Mouse (Mus musculus): ENCODE measurements around the gene Magi1. TPM values are rescaled to one million over a fixed set of nuclear protein-coding genes. Genes with fewer than 3 reads are reported as not detected.

Magi1 gene
- polyA plus RNA-seq, 1 experiment from 2014 or later, result 10.1 TPM

DNA sequence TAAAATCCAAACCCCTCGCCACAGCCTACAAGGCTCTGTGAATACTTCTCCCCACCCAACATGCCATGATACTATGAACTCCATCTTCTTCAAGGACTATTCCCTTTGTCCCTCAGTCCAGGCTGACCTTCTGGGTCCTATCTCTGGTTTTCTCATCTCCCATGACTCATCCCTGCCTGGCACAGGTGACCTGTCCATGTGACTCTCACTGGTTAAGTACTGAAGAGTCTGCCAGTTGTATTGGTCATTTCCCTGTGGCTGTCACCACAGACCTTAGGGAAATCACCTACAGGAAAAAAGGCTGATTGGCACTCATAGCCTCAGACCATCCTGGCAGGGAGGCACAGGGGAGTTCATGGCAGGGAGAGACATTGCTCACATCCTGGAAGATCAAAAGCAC is 117.8 kb downstream of the Magi1 start:
- Histone ChIP-seq H3K27me3 (replicated peaks) (no peaks in the 10 kb centered on the region), H3K36me3 (no peaks in the 10 kb centered on the region), H3K9ac (no peak overlapping the region), H3K9me3 (no peaks in the 10 kb centered on the region), H3K4me2 (replicated peaks) (no peak overlapping the region), H3K4me1 (replicated peaks) (peaks cover 32% of the 10 kb centered on the region), H3K4me3 (replicated peaks) (no peak overlapping the region), H3K27ac (peak overlapping the region; percentile 20; the same call in 1 of the 2 replicates)
- no peak for ATAC-seq
- WGBS, result 83% methylated on average over 1 of the region's 1 CpGs

DNA sequence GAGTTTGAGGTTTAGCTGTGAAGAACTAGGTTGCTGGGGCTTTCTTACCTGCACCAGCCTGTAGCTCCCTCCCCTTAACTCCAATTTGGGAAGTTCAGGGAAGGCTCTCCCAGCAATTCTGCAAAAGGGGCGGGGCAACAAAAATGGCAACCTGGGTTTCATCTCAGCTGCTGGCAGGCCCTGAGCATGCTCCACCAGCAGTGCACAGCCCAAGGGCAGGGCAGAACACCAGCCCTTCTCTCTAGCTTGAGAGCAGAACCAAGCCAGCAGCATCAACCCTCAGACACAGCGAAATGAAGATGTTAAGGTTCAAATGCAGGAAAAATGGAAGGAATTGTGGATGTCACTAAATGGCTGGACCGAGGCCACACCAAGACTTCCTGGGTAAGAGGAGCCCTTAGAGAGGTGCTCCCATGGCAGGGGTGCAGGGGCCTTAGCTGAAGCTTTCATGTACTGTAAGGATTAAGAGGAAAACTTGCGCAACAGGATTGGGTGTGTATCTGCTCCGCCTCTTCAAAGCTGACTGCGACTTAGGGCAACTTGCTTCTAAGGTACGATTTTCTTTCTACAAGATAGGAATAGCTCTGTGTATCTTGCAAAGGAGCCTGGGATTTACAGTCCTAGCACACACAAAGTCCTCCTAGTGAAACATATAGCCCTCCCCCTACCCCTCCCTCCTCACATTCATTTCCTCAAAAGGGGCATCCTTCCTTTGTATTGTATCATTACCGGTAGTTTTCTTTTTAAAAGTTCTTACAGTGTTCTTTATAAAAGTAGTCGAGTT is 118.8 kb downstream of the Magi1 start:
- H3K36me3 ChIP-seq, result no peaks in the 10 kb centered on the region
- no peak overlapping the region for H3K4me3 ChIP-seq (replicated peaks)
- 70% methylated on average over 9 of the region's 9 CpGs for WGBS
- H3K9ac ChIP-seq, result no peak overlapping the region
- peak overlapping the region; percentile 14; the same call in 1 of the 2 replicates for H3K4me2 ChIP-seq (replicated peaks)
- peak; percentile 80 for ATAC-seq
- no peaks in the 10 kb centered on the region for H3K27me3 ChIP-seq (replicated peaks)
- peaks cover 32% of the 10 kb centered on the region for H3K4me1 ChIP-seq (replicated peaks)
- H3K9me3 ChIP-seq, result no peaks in the 10 kb centered on the region
- H3K27ac ChIP-seq, result peak overlapping the region; percentile 71

DNA sequence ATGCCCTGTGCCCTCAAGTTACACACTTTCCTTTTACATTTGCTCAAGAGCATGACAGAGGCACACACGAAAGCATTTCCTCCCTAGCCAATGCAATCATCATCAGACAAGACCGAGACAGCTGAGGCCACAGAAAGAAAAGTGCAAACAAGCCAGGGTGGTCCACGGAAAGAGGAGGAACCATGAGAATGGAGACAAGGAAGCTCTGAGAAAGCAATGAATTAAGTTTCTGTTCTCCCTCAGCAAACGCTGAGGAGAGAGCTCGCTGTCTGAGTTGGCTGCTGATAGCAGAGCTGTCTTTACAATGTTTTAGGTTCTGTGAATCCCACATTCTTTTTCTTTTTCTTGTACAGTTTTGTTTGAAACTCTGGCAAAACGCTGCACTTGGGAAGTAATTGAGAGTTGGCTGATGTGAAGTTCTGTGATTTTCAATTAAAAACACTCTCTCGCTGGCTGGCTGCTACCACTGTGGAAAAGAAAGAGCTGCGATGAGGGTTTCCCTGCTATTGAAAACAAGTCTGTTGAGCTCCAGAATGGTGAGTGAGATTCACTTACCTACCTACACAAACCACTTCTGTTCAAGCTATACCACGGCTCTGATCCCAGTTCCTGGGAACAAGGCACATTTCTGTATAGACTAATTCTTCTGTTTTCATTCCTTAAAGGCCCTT is 120.3 kb downstream of the Magi1 start:
- H3K4me1 ChIP-seq (replicated peaks), result peaks cover 38% of the 10 kb centered on the region
- H3K27ac ChIP-seq, result peak overlapping the region; percentile 66
- peak overlapping the region; percentile 47 for H3K4me2 ChIP-seq (replicated peaks)
- no peaks in the 10 kb centered on the region for H3K9me3 ChIP-seq
- H3K36me3 ChIP-seq, result no peaks in the 10 kb centered on the region
- no peaks in the 10 kb centered on the region for H3K27me3 ChIP-seq (replicated peaks)
- 14% methylated on average over 9 of the region's 9 CpGs for WGBS
- no peak overlapping the region for H3K4me3 ChIP-seq (replicated peaks)
- H3K9ac ChIP-seq, result no peak overlapping the region; the same call in 1 of the 2 replicates
- ATAC-seq, result peak; percentile 25

DNA sequence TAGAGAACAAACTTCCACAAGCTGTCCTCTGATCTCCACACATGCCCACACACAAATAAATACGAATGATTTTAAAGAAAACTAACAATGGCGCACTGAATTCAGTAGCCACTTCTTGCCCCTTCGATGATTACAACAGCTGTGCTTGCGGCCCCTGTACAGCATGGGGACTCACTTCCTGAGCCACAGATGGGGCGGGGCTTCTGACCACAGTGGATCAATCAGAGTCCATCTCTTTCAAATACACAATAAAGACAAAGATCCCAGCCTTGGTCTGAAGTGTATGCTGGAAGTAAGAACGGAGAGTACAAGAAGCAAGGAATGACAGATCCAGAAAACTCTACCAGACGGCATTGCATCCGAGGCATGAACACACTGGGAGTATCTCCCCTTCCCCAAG is 120.8 kb downstream of the Magi1 start:
- ATAC-seq, result no peak
- peak overlapping the region; percentile 47 for H3K4me2 ChIP-seq (replicated peaks)
- 44% methylated on average over 8 of the region's 8 CpGs for WGBS
- no peak overlapping the region; the same call in 1 of the 2 replicates for H3K9ac ChIP-seq
- no peaks in the 10 kb centered on the region for H3K36me3 ChIP-seq
- no peaks in the 10 kb centered on the region for H3K27me3 ChIP-seq (replicated peaks)
- no peaks in the 10 kb centered on the region for H3K9me3 ChIP-seq
- peaks cover 39% of the 10 kb centered on the region for H3K4me1 ChIP-seq (replicated peaks)
- H3K27ac ChIP-seq, result peak overlapping the region; percentile 66
- H3K4me3 ChIP-seq (replicated peaks), result no peak overlapping the region

DNA sequence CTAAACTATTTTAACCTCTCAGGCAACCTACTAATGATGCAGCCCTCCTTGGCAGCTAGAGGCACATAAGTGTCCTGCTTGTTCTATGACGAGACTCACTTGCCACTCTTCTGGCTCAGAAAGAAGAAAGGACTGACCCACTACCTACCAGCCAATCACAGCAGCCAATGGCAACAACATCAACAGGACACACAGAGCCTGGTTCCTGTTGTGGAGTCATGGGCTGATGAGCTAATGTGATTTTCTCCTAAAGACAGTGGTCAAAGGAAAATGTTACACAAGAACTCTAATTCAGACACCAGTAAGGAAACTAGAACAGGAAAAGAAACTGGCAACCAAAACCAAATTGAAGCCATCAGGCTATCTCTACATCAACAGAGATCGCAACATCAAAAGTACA is 124.5 kb downstream of the Magi1 start:
- Histone ChIP-seq H3K4me3 (replicated peaks) (no peak overlapping the region), H3K27ac (no peak overlapping the region), H3K9me3 (no peaks in the 10 kb centered on the region), H3K27me3 (replicated peaks) (no peaks in the 10 kb centered on the region), H3K36me3 (no peaks in the 10 kb centered on the region), H3K9ac (no peak overlapping the region), H3K4me1 (replicated peaks) (peaks cover 29% of the 10 kb centered on the region), H3K4me2 (replicated peaks) (no peak overlapping the region)
- ATAC-seq, result no peak
- 66% methylated on average over 2 of the region's 2 CpGs for WGBS

DNA sequence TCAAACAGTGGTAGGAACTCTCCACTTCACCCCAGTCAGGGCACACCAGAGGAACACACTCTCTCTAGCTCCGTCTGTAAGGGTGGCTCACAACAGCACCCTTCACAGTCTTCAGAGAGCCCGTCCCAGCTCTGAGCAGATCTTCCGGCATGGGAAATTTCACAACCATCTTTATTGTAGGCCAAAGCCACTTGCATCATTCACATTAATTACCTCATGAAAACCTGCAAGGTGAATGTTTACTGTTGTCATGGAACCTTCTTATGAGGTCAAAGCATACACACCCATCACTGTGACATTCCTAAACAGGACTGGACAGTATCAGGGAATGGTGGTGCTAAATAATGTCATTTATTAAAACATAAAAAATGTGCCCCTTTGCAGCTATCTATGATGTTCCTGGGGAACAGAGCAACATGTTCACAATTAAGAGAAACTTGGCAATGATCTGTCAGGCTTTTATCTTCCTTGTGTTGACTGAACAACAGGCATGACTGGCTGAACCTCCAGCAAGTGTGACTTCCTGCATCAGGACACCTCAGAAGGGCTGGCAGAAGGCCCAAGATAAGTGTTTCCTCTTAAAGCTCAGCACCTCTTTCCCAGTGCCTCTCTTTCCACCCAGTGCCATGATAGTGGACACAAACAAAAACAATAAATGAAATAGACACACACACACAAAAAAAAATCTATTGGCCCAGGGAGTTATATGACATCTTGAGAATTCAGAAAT is 125.4 kb downstream of the Magi1 start:
- H3K4me1 ChIP-seq (replicated peaks), result peaks cover 22% of the 10 kb centered on the region
- no peak overlapping the region for H3K27ac ChIP-seq
- H3K4me2 ChIP-seq (replicated peaks), result no peak overlapping the region
- no peak overlapping the region for H3K4me3 ChIP-seq (replicated peaks)
- no peaks in the 10 kb centered on the region for H3K9me3 ChIP-seq
- peak; percentile 39 for ATAC-seq
- no peaks in the 10 kb centered on the region for H3K36me3 ChIP-seq
- H3K9ac ChIP-seq, result no peak overlapping the region
- H3K27me3 ChIP-seq (replicated peaks), result no peaks in the 10 kb centered on the region
- WGBS, result 56% methylated on average over 3 of the region's 3 CpGs

DNA sequence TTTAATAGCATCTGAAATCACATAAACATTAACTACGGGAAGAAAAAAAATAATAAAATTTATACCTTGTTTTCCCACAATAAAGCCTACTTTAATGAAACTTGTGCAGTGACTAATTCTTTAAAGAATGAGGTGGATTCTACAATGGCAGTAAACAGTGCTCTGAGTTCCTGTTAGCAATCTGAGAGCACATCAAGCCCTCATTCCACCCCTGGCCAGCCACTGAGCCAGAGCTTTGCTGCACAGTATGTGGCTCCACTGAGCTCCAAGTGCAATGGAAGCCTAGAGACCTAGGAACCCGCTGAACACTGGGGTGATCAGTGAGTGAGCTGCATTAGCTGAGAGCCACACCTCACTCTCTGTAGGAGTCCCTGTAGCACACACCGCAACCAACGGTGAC is 127.7 kb downstream of the Magi1 start:
- Histone ChIP-seq H3K4me1 (replicated peaks) (peaks cover 13% of the 10 kb centered on the region; the same call in 1 of the 2 replicates), H3K9me3 (no peaks in the 10 kb centered on the region), H3K4me3 (replicated peaks) (no peak overlapping the region), H3K27me3 (replicated peaks) (no peaks in the 10 kb centered on the region), H3K4me2 (replicated peaks) (no peak overlapping the region), H3K36me3 (no peaks in the 10 kb centered on the region), H3K27ac (peak overlapping the region; percentile 14; the same call in 1 of the 2 replicates), H3K9ac (no peak overlapping the region)
- 63% methylated on average over 4 of the region's 4 CpGs for WGBS
- no peak for ATAC-seq

GRCm38 (mm10) chr6:94154854-94155601 is 128.7 kb downstream of the Magi1 start:
- no peak overlapping the region for H3K4me2 ChIP-seq (replicated peaks)
- peaks cover 13% of the 10 kb centered on the region; the same call in 1 of the 2 replicates for H3K4me1 ChIP-seq (replicated peaks)
- no peaks in the 10 kb centered on the region for H3K36me3 ChIP-seq
- H3K9me3 ChIP-seq, result no peaks in the 10 kb centered on the region
- no peak overlapping the region for H3K4me3 ChIP-seq (replicated peaks)
- 47% methylated on average over 3 of the region's 3 CpGs for WGBS
- H3K27me3 ChIP-seq (replicated peaks), result no peaks in the 10 kb centered on the region
- peak overlapping the region; percentile 28; the same call in 1 of the 2 replicates for H3K27ac ChIP-seq
- no peak overlapping the region for H3K9ac ChIP-seq
- ATAC-seq, result peak; percentile 88

- 72% methylated on average over 9 of the region's 9 CpGs for WGBS
- H3K36me3 ChIP-seq, result no peaks in the 10 kb centered on the region
Measured at GRCm38 (mm10) chr6:94152881-94153280, 130.8 kb downstream of the Magi1 start.

GRCm38 (mm10) chr6:94150876-94151275 is 132.8 kb downstream of the Magi1 start:
- H3K27me3 ChIP-seq (replicated peaks), result no peaks in the 10 kb centered on the region
- no peaks in the 10 kb centered on the region for H3K36me3 ChIP-seq
- H3K27ac ChIP-seq, result no peak overlapping the region
- H3K9me3 ChIP-seq, result no peaks in the 10 kb centered on the region
- 34% methylated on average over 4 of the region's 4 CpGs for WGBS
- ATAC-seq, result no peak
- H3K4me1 ChIP-seq (replicated peaks), result peaks cover 20% of the 10 kb centered on the region
- no peak overlapping the region for H3K9ac ChIP-seq
- no peak overlapping the region for H3K4me2 ChIP-seq (replicated peaks)
- no peak overlapping the region for H3K4me3 ChIP-seq (replicated peaks)

More at GRCm38 (mm10) chr6:94152881-94153280, 130.8 kb downstream of the Magi1 start:
- Histone ChIP-seq H3K27me3 (replicated peaks) (no peaks in the 10 kb centered on the region), H3K27ac (no peak overlapping the region; the same call in 1 of the 2 replicates), H3K4me1 (replicated peaks) (peaks cover 13% of the 10 kb centered on the region), H3K4me2 (replicated peaks) (no peak overlapping the region), H3K9ac (no peak overlapping the region), H3K9me3 (no peaks in the 10 kb centered on the region), H3K4me3 (replicated peaks) (no peak overlapping the region)
- ATAC-seq, result no peak

- 57% methylated on average over 2 of the region's 2 CpGs for WGBS
- no peak for ATAC-seq
- H3K4me2 ChIP-seq (replicated peaks), result no peak overlapping the region
Measured at GRCm38 (mm10) chr6:94149800-94150199, 133.9 kb downstream of the Magi1 start.

DNA sequence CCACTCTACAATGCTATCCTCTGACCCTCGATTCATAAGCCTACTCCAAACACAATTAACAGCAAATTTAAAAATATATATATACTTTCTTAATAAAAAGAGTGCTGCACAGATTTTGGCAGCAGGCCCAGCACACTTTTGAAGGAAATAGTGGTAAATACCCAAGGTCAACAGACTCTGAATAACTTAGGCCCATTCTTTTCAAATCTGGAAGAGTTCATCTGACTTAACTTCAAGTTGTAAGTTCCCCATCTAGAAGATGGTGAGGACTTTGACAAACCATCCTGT is 137.6 kb downstream of the Magi1 start:
- Histone ChIP-seq H3K4me3 (replicated peaks) (no peak overlapping the region), H3K9ac (no peak overlapping the region), H3K4me1 (replicated peaks) (peaks cover 18% of the 10 kb centered on the region), H3K36me3 (no peaks in the 10 kb centered on the region), H3K27me3 (replicated peaks) (no peaks in the 10 kb centered on the region), H3K27ac (no peak overlapping the region), H3K4me2 (replicated peaks) (no peak overlapping the region), H3K9me3 (no peaks in the 10 kb centered on the region)
- ATAC-seq, result no peak
- 34% methylated on average over 1 of the region's 1 CpGs for WGBS

More at GRCm38 (mm10) chr6:94149800-94150199, 133.9 kb downstream of the Magi1 start:
- no peak overlapping the region for H3K27ac ChIP-seq
- H3K4me3 ChIP-seq (replicated peaks), result no peak overlapping the region
- H3K36me3 ChIP-seq, result no peaks in the 10 kb centered on the region
- no peaks in the 10 kb centered on the region for H3K9me3 ChIP-seq
- no peak overlapping the region for H3K9ac ChIP-seq
- peaks cover 21% of the 10 kb centered on the region for H3K4me1 ChIP-seq (replicated peaks)
- no peaks in the 10 kb centered on the region for H3K27me3 ChIP-seq (replicated peaks)

Measured in intestine, embryonic 15.5 days (tissue).